Mouse (Mus musculus): ENCODE data around the gene Zic5.

Gene Zic5

DNA sequence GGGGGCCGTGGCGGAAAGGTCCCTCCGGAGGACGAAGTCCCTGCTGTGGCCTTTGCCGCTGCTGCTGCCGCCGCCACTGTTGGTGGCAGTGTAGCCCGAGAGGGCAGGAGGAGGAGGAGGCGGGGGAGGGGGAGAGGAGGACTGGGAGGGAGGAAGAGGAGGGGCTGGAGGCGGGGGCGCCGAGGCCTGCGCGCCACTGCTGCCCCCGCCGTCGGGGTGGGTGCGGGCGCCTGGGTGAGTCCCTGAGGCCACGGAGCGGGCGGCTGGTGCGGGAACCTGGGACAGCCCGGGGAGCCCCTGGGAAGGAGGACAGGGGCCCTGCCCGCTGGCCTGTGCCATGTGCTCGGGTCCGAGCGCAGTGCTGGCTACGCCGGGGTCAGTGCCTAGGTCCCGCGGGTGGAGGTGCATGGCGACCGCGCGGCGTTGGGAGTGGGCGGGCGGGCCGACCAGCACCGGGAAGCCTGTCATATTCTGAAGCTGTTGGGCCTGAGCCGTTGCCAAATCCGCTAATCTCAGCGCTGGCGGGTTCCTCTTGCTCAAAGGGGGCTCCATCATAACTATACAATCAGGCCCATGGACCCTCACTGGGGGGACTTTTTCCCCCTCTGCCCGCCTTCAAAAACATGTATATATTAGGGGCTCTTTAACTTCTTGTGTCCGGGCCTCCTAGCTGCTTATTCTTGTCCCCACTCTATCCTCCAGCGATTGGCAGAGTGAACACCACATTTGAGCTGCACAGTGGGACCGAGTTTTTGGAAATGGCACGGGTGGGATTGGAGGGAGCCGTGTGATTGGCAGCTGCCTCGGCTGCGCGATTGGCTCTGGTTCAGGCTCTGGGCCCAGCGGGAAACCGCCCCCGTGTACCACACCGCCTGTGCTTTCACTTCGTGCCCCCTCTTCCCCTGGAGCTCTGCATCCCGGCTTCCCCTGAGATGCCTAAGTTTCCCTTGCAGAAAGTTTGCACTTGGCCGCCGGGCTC, at the start of gene Zic5:
TSS of gene Zic5 (minus strand) at position 915 of the 979 bp plus-strand sequence.
- no peak for DNase-seq (ENCODE audit: low spot score in 2 of 2)

DNA sequence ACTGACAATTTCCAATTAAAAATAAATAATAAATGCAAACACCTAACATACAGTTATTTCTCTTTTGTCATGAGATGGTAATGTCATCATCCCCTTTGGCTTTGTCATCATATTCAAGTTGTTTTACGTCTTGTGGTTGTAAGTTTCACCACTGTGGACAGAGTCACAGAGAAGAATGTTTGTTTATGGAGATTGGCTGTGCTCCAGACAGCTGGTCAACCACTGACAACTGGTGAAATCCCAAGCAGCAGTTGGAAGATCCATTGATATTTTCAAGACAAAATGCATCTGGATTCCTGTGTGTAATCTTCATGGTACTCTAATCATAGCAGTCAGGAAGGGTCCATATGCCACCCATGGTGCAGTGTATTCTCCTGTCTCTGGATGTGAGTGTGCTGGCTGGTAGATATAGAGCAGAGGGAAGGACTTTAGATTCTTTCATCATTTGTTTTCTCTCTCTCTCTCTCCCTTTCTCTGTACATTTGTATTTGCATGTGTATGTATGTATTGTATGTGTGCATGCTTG, 48.1 kb upstream of the Zic5 start:
- DNase-seq (ENCODE audit: low spot score in 2 of 2), result no peak

DNA sequence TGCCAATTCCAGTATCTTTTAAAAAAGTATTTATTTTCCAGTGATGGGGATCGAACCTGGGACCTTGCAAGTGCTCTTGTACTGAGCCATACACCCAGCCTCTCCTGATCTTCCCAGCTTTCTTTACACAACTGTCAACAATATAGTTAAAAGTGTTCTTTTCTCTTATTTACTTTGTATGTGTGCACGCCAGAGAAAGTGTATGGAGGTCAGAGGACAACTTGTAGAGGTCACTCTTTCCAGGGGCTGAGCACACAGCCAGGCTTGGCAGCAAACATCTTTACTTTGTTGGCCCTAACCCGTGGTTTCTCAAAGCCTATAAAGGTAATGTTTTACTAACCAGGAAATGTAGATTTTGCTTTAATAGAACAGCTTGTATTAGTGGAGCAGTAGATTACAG, 46.0 kb upstream of the Zic5 start:
- DNase-seq (ENCODE audit: low spot score in 2 of 2), result no peak

DNA sequence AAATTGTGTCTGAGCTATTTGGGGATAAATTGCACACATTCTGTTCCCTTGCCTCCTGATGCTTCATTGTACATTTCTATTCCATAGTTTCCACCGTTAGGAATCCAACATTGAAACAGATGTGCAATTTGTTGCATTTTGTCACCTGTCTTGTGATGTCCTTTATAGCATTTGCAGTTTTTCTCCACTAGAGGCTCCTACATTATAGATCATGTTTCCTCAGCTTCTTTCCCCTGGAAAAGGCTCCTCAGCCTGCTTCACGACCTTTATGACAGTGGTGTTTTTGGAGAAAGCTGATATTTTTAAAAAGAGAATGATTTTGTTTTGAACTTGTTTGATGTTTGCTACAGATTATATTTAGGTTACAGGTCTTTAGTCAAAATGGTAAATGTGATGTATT, 43.6 kb upstream of the Zic5 start:
- no peak for DNase-seq (ENCODE audit: low spot score in 2 of 2)

DNA sequence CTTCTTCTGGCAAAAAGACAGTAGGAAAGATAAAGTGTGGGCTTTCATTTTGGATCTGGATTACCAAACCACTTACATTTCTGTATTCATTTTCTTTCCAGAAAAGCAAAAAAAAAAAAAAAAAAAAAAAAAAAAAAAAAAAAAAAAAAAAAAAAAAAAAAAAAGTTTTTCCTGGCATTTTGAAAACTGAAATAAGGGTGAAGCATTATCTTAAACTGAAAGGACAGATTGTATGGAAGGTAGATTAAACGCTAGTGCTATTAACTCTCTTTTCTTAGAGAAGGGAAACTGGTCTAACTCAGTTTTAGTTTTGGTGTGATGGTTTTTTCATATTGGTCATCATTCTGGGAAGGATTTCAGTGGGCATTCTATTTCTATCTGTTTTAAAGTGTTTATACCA, 26.5 kb upstream of the Zic5 start:
- no peak for DNase-seq (ENCODE audit: low spot score in 2 of 2)

DNA sequence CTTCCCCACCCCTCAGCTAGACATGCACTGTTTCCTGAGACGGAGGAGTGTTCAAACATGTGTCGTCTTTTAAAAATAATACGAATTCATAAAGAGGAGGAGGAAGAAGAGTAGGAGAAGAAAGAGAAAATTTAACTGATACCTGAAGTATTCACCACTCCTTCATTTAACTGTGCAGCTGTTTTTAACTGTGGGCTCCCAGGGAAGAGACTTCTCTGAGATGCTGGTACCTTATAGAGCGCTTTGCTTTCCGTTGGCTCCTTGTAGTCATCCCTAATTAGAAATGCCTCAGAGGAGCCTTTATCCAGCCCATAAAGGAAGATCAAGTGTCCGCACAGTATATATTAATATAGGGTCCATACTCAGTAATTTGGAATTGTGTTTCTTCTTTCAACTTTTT, 26.0 kb upstream of the Zic5 start:
- DNase-seq (ENCODE audit: low spot score in 2 of 2), result no peak

DNA sequence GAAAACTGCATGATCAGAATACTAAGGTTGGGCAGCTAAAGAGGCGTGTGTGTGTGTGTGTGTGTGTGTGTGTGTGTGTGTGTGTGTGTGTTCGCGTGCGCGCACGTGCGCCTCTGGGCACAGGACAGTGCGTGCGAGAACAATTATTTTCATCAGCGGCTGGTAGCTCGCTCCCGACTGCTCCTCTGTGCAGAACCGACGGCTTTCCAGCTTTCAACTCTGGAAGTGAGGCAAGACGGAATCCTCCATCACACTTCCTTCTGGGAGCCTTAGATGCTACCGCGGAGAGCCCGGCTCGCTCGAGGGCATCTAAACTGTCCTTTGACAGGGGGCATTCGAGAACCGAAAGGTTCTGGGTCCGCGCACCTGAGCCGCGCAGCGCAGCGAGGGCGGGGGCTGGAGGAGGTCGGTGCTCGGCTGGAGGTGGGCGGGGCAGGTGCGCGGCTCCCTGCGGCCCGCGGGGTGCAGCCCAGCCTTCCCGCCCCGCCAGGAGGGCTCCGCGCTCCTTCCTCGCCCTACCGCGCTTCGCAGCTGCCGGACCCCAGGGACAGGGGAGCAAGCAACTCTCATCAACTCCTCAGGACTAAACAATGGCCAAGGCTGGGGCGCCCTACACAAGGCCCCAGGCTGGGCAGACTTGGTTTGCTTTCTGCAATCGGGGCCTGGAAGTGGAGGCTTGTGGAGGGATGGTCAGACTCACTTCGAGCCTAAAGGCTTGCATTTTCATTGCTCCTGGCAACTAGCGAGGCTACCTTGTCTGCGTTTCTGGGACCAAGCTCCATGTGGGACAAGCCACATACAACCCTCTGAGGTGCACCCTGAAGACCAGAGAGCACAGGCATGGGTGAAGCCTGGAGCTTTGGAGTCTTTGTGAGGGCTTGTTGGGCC, 25.2 kb upstream of the Zic5 start, which contains the start of gene Gm10837:
TSS of gene Gm10837 (plus strand) at position 146 of the 888 bp plus-strand sequence.
- DNase-seq (ENCODE audit: low spot score in 2 of 2), result no peak

DNA sequence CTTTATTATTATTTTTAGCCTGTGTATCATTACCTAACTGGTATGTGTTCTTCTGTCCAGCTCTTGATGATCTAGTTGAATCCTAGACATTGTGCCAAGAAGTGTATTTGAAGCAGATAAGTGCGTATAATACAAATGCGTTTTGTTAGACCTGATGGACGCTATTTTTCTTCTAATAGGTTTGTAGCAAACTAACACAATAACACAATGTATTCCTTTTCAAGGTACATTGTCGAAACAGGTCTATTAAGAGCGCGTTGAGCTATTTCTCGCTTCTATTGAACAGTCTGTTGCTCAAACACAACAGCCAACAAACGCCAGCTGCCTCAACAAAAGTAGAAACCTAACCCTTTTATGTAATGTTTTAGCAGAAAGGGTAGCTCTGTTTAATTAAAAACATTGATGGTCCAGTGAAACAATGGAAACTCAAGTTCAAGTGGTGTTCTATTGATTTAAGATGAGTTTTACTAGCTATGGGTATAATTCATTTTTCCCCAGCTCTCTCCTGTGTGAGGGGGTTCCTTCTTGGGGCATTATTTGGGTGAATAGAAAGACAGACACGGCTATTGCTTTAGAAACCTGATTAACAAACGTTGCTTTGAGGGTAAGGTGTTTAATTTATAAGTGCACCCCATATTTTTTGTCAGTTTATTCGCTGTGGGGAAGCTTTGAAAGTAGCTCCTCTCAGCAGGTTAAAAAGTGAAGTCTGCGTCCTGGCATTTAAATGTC, 24.4 kb upstream of the Zic5 start:
- no peak for DNase-seq (ENCODE audit: low spot score in 2 of 2)

DNA sequence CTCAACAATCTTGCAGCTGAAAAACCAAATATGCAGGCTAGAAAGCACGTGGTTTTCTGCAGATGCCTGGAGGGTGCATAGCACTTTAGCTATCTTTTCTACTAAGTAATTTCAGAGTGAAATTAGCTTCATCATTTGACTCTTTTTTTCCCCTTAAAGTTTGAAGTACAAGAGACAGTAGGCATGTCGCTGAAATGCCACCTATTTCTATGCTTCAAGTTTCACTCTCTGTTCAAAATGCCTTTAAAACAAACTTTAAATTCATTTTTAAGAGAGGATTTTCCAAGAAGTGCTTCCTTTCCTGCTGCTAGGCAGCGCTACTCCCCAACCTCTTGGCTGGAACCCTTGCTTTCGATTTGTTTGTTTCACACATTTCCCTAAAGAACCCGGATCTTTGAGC, 23.6 kb upstream of the Zic5 start:
- DNase-seq (ENCODE audit: low spot score in 2 of 2), result no peak

DNA sequence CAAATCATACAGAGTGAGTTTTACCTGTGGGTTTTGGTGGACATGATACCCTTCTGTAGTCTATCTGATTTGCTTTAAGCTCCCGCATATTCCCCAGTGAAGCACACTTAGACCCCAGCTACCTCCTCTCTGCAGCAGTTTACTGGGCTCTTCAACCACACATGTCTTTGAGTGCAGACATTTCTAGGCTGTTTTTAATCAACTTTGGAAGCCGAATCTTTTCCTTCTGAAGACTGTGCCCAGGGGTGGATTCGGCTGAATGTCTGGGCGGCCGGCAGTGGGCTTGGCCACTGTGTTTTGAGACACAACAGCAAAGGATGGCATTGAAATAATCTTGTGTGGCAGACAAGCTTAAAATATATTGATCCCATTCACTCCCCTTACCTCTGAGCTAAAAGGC, 21.9 kb upstream of the Zic5 start:
- DNase-seq (ENCODE audit: low spot score in 2 of 2), result no peak

DNA sequence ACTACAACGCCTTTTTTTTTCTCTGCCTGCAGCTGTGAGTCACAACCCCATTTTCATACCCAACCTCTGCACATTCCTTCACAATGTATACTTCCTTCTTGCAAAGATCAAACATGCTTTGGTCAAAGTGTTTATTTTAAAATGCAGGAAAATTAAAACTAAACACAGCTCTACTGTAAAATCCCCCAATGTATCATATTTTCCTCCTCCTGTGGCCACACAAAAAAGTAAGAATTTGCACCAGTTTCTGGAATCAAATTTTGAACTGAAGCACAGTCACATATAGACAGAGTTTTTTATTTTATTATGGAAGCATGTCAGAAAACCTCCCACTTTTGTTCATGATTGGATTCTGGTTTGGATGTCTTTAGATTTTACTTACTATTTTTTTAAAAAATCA, 21.1 kb upstream of the Zic5 start:
- DNase-seq (ENCODE audit: low spot score in 2 of 2), result no peak

DNA sequence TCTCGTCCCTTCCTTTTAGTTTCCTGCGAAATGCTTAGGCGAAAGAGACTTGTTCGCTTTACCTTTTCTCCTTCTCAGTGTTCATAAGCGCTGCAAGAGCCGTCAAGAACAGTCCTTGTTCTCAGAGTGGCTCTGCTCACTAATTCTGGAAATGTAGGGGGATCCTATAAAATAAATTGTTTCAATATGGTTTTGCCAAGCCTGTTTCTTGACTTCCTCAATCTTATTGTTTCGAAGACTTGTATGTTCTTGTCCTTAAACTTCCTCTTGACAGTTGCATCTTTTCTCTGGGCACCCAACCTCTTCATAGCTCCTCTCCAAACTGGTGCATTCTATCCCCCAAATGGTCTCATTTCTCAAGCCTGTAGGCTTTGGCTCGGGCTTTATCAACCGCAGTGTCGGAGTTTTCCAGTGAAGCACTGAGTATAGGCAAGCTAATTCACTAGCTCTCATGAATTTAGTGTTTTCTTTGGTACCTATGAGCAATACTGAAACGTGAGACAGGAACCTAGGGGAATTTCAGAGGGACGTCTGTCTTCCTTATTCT, 20.2 kb upstream of the Zic5 start:
- no peak for DNase-seq (ENCODE audit: low spot score in 2 of 2)

DNA sequence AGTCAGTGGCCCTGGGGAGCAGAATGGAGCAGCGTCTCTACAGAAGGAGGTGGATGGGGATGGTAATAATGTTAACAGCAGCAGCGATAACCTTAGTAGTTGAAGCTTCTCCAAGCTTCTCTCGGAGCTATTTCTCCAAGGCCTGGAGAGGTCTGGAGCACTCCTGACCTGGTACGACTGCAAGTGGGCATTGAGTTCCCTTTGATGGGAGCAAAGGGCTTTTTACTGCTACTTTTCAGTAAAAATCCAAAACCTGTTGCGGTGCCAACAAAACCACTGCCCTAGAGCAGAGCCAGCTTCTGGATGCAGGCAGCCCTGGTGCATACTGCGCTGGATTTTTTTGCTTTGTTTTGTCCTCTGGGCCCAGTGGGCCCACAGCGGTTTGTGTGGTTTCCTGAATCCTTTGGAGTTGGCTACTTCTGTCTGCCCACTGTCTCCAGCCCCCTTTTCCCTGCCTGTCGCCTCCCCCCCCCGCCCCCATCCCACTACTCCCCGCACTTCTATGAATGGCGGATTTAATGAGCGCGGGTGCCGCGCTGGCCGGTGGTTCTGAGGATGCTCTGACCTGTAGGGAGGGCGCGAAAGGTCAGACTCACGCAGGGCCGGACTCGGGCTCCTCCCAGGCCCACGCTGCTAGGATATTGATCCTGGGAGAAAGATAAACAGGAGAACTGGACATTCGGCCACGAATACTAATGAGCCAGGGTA, 19.5 kb upstream of the Zic5 start:
- DNase-seq (ENCODE audit: low spot score in 2 of 2), result no peak

DNA sequence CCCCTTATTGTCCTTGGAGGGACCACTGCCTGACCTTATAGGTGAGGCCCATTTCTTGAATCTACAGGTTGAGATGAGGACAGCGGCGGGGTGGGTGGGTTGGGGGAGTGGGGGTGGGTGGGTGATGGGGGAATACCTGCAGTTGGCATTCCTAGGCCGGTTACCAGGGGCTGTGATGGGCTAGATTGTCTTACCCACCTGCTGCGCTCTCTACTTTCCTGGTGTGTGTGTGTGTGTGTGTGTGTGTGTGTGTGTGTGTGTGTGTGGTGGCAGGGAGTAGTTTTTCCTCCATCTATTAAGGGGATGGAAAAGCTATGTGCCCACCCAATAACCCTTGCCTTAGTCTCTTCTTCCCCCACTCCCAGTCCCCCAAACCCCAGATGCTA, 19.0 kb upstream of the Zic5 start:
- DNase-seq (ENCODE audit: low spot score in 2 of 2), result no peak

DNA sequence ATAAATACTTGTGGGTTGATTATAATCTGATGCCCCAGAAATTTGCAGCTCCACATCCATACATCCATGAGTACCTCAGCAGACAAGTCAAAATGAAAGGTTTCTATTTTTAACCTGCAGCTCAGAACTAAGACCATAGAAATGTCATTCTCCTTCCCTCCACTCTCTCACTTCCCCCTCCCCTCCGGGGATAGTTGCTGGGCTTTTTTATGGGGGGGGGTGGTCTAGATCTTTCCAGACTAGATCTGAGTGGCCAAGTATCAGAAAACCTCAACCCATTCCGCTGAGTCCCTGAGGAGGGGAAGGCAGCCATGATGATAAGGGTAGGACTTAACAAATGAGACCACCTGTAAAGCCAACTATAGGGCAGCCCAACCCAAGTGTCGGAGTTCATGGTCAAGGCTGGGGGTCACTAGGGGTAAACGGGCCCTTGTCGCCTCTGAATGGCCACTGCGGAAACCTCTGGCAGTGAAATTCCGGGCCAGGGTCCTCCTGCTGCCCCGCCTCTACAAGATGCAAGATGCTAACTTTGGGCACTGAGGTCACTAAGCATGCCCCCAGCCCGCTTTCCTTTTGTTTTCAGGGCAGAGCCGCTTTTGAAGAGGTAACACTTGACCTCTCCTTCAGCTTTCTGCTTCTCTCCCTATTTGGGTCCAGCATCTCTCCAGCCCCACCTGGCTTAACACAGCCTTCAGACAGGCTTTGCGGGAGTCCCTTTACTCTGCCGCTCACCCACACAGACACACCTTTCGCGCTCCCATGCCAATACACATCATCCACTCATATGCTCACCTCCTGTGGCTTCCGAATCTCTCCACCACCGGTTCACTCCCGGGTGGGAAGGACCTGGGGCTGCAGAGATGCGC, 18.3 kb upstream of the Zic5 start:
- DNase-seq (ENCODE audit: low spot score in 2 of 2), result no peak

DNA sequence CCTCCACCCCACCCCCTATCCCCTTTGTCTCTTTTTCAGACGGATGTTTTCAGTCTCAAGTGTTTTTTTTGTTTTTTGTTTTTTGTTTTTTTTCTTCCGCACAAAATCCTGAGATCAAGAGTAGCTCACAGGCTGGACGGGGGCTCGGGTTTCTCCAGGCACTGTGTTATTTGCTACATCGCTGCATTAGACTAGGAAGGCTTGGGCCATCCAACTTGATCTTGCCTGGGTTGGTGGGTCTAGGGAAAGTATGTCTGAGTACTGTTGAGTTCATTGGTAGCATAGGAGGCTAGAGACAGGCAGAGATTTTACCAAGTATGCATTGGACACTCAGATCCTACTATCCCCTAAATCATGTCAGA, 17.5 kb upstream of the Zic5 start:
- no peak for DNase-seq (ENCODE audit: low spot score in 2 of 2)

DNA sequence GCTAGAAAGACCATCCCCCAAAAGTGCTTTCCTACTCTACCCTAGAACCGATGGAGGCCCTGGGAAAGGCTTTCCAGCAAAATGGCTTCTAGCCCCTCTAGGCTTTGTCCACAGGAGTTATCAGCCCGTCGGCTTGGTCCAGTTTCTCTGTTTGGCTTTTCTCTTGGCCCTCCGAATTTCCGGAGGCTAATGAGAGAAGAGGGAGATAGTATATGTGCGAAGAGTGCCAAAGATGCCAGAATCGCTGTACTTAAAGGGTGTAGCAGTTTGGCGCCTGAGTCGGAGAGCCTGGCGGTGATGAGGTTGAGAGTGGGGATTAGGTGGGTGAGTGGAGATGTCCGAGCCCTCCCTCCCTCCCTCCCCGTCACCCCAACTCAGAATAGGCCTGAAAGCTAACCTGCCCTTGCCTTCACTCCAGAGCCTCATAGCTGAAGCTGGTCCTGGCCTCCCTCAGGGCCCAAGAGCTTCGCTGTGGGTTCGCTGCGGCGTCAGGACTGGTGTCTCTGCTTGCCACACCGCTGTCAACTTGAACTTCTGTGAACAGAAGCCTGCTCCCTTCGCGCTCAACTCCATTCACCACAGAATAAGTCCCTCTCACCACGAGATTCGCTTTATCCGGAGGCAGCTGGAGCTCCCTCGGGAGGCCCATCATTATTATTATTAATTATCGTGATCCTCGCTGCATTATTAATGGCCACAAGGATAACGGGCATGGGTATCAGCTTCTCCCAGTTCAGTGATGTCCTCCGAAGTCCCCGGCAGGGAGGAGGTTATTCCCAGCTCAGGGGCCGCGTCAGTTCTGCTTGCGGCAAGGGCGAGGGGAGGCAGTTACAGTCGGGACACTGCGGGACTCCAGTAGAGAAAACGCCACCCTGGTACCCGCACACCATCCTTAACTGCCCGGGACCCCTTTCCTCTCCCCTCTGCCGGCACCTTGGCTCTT, 16.9 kb upstream of the Zic5 start:
- no peak for DNase-seq (ENCODE audit: low spot score in 2 of 2)

DNA sequence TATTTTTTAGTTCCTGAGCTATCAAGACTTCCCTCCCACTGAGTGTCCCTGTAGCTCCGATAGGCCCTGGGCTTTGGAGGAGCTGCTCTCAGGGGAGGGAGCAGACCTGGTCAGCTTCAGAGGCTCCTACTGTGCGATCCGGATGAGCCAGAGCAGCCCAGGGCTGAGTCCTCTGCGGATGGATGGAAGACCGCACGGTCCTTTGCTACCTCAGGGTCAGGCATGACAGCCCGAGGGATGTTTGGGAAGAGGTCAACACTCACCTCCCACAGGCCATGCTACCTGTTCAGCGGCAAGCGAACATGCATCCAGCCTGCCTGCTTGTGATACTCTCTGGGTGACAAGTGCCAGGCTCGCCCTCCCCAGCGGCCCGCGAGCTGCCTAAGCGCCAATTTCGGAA, 15.7 kb upstream of the Zic5 start:
- no peak for DNase-seq (ENCODE audit: low spot score in 2 of 2)

DNA sequence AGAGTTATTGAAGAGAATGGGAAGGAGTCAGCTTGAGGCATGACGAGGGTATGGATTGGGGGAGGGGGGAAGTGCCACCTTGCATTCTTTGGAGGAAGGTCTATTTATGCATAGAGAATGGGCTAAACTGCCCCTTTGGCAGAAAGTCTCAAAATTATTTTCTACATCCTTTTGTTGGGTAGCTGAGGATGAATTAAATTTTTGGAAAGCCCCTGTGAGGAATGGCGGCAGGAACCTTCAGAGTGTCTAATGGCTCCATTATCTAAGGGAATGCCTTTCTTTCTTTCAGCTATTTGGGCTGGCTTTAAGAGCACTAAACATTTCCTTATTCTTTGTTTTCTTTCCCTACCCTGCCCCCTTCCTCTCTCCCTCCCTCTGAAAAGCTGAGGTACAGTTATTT, 14.9 kb upstream of the Zic5 start:
- no peak for DNase-seq (ENCODE audit: low spot score in 2 of 2)

Measured in heart, adult 9 months (tissue).